Mouse (Mus musculus) cerebellum, adult 9-10 months (tissue): ENCODE data around the gene Slc38a6.

Experiments
- DNase-seq: peaks from one replicate; pipeline ENCODE4 v3.0.0; 2022

The Slc38a6 gene

DNA sequence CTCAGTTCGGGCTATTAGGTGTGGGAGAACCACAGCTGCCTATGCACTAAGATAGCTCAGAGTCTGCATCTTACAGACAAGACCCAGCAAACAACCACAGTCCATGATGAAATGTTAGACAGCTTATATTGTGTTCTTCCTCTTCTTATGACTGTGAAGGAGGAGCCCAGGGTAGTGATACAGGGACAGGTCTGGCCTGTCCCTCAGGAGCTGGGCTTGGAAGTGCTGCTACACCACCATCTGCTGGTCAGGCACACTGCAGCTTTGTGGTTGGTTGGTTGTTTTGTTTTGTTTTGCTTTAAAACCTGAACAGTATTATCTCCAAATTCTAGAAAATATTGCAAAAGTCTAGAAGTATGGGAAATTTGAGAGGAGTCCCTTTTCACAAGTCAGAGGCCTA is 38.2 kb downstream of the Slc38a6 start:
- DNase-seq = no peak

DNA sequence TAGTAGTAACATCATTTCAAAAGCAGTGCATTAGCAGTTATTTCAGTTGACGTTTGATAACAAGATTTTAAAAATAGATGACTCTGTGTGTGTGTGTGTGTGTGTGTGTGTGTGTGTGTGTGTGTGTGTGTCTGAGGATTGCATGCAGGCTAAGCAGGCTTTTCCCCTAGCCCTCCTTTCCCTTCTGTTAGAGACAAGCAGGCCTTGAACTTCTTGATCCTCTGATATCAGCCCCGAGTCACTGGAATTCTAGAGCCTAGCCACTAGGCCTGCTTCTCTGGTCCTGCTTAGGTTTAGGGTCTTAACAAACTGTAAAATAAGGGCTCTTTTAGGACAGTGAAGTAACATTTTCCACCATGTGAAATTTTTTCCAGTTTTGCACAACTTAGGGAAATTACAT is 38.6 kb downstream of the Slc38a6 start:
- no peak for DNase-seq

DNA sequence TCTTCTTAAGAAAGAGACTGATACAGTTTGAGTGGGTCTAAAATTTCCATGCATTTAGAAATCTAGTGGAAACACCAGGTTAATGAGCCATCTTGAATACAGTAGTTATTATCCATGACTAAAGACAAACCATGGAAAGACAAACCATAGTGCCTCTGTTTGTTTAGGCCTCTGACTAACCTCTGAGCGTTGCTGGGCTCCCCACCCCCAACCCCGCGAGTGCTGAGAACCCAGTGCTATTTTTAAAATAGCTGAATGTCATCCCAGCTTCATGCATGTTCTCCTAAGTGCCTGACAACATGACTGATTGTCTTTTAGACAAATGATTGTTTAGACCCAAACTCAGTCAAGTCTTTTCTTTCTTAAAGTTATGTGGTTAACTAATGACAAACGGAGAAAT is 39.0 kb downstream of the Slc38a6 start:
- DNase-seq = no peak

DNA sequence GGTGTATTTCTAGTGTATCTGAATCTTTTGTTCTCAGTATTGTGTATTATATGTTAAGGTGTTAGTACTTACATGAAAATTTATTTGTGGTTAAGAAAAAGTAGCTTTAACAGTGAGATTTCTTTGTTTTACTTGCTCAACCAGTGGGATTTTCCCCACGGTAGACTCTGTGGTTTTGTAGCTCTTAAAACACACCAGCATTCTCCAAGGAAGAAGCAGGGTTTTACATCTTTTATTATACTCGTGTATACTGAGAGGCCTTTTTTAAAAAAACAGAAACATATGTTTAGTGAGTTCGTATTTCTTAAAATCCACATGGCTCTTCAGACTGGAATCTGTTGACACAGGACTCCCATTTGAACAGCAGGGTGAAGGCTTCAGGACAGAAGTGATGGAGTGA is 40.8 kb downstream of the Slc38a6 start:
- no peak for DNase-seq

DNA sequence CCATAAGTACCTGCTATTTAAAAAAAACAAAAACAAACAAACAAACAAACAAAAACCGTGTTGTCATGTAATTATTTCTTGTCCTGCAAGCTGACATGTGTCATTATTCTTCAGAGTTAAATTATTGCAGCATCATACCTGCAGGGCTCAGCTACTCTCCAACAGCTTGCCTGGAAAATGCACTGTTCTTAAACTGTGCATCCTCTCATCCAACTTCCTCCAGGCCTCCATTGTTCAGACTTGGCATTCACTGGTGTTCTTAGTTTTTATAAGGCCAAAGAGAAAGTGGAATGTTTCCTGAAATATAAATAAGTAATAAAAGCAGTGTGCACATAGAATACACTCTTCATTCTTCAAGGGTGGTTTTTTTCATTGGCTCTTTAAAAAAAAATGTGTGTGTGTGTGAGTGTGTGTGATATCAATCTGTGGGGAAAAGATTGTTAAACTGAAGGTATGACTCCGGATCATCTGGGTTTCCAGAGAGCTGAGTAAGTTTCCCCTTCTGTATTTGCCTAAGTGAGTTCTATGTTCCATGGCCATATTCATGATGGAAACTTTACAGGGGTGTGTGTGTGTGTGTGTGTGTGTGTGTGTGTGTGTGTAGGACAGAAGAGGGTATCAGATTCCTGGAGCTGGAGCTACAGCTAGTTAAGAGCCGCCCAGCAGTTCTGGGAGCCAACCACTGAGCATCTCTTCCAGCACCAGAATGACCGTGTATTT is 42.0 kb downstream of the Slc38a6 start:
- DNase-seq = no peak

DNA sequence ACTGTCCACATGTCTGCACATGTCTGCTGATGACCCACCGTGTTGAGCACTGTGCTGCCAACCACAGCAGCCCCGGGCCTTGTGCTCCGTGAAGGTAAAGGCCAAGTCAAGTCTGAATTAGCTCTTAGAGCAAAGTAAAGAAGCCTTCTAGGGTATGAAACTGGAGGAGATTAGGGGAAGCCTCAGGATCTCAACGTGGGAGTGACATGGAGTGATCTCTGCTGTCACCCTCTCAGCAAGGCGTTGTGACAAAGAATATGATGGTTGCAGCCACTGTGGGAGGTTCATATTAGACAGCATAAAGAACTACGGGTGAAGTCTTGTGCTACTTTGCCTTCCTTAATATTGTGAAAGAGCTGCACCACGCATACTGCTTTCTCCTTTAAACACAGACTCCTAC is 43.7 kb downstream of the Slc38a6 start:
- no peak for DNase-seq

DNA sequence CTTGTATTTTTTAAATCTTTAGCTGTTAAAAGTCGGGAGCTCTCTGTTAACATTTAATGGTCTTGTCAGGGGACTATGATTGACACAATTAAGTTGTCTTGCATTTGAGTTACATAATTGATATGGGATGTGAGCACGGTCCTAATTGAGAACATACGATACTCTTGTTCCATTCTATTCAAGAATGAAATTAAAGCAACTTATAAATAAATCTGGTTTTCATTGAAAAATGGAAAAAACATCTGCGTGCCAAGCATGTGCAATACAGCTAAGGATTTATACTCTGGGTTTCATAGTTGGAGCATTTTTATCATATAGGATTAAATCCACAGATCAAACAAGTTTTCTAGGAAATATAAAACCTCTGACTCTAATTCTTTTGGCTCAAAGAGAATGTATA is 46.1 kb downstream of the Slc38a6 start:
- no peak for DNase-seq

DNA sequence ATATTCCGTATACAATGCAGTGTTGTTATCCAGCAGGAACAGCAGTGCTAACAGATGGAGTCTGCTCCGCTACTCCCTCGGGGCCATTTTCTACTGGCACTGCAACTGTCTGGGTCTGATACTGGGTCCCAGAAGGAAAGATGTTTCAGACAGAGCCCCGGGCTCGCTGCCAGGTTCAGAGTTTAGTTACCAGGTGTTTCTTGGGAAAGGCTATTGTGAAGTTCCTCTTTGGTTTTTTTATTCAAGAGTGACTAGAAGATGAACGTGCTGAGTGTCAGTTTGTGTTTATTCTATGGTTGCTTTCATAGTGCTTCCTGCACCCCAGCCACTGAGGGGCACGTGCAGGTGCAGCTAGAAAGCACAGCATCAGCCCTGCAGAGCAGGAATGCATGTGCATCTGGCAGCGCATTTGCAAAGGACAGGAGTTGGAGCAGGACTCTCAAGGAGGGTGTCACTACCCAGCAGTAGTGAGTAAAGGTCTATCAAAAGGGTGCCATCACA is 47.5 kb downstream of the Slc38a6 start:
- no peak for DNase-seq

DNA sequence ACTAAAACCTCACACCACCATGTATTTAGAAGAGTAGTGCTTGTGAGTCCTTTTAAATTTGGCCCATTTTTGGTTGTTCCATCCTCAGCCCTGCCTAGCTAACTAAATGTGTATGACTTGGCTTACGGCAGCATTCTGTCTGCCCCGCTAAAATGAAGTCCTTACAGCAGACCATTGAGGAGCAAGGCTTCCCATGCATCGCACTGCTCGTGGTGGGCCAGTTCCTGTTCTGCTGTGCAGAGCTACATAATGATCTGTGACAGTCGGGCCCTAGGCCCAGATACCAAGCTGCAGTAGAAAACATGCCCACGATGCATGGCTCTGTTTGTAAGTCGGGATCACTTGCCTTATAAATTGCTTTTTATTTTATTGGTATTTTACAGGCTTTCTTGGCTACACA is 50.5 kb downstream of the Slc38a6 start:
- no peak for DNase-seq

DNA sequence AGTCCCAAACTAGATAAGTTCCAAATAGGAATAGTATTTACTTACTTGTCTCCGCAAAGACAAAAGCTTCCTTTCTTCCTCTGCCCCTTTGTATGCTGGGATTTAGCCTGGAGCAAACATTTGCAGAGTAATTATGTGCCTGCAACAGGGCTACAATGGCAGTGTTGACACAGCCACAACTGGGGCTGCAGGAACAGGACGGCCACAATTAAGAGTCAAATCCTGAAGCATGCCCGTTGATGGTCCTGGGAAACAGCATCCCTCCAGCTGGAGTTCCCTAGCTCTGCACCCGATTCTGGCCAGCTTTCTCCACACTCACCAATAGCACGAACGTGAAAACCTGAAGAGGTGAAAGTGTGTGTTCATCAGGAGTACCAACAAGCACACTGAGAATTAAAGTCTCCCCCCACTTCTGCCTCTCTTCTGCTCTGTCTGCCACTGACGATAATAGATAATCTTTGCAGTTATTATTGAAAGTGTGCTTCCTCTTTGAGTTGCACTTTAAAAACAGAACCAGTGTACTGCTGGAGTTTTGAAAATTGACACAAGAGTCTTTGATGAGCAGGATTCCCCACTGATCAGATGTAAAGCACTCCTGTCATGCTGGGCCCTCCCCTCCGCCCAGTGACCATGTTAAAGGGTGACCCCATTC is 54.2 kb downstream of the Slc38a6 start:
- DNase-seq = no peak

DNA sequence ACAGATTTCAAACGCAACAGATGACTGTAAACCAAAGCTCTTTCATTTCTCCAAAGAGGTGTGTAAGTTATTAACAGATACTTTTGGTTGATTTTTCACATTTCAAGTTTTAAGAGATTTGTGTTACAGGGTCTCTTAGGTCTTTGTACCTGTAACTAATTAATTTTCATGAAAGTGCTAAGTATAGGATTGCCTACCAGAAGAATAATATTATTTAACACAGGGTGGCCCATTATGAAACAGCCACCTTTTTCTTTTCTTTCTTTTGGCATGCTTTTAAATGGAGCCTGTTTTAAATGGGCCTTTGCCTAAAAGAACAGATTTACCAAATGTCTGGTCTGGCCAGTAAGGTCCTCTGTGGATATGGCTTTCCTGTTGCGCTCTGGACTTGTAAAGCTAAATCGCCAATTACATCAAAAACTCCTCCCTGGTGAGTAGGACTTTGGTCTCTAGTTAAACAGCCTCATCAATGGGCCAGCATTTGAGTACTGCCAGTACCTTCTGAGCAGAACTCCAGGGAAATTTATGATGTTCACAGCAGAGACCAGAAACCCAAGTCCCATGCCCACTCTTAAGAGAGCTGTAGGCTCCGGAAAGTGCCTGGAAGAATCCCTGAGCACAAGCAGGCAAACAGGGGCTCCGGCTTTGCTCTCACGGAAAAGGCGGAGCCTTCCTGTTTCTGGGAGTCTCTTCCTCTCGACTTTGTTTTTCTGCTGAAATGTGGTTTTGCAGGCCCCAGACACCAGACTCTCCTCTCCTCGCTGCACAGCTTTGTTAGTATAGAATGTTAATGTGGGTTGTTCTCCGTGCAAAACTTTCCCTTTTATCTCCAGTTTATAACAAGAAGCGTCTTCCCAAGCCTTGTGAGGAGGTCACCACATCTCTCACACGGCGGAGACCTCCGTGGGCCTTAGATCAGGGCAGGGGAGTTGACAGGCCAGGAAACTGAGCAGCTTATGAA is 55.4 kb downstream of the Slc38a6 start:
- DNase-seq = no peak

DNA sequence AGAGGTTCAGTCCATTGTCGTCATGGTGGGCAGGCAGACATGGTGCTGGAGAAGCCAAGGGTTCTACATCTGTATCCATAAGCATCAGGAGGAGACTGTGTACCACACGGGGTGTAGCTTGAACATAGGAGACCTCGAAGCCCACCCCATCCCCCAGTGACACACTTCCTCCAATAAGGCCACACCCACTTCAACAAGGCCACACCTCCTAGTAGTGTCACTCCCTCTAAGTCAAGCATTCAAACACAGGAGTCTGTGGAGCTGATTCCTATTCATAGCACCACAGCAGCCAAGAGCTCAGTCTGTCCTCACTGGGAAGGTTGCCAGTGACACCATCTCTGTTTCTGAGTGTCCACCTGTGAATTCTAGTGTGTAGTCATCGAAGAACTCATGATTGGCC is 57.7 kb downstream of the Slc38a6 start:
- DNase-seq = no peak

DNA sequence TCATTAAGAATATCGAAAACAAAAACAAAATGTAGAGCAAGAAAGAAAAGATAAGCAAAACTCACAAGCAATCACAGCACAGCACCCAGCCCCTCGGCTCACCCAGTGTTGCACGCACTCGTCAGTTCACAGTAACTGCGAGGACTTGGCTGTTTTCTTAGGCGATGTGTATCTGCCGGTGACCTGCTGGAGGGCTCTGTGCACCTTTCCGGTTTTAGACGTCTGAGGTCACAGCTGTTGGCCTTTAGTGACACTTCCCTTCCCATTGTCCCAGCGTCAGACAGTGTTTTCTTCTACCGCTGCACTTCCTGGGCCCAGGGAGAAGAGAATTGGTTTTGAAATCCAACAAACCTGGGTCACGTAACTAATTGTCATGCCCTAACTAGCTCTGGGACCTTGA is 58.6 kb downstream of the Slc38a6 start:
- DNase-seq = no peak

DNA sequence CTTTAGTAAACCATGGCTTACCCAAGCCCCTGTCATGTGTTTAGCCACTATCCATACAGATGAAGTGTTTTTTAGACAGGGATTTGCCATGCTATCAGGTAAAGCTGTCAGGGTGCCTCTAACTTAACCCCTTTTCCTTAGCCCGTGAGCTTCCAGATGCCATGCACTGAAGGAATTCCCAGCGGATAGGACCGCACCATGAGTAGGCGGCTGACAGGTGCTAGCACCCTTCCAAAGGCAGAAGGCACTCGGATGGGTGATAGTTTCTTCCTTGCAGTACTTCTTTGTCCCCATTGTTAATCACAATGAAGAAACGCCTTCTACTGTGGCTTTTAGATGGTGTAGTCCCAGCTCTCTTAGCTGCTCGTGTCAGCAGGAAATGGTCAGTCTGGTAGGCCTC is 60.6 kb downstream of the Slc38a6 start:
- DNase-seq = no peak

DNA sequence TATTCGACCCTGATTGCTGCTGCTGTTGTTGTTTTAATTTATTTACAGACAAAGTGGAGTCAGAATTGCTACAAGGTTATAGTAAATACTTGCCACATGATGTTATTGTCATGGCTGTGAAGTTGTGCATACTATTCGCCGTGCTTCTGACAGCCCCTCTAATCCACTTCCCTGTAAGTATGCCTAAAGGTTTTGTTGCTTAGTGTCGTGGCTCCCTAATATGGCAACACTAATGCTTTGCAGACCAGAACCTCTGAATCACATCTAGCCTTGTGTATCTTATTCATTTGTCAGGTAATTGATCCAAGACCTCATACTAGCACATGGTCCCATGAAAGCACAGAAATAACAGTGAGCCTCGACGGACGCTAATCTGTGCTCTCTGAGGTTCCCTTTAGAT is 63.9 kb downstream of the Slc38a6 start:
- no peak for DNase-seq

DNA sequence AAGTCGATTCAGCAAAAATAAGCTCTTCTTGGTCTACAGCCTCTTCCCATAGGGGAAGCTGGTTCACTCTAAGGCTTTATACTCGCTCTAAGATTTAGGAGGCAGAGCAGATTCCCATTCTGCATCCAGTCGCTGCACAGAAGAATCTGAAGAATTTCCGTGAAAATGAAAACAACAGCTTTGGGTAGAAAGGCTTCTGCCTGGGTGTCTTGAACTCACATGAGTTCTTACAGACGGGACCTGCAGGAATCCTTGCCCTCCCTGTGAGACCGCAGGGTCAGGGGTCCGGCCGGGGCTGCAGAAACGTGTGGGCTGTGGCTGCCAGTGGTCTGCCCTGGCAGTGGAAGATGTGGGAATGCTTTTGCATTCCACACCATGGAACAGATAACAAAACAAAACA is 64.4 kb downstream of the Slc38a6 start:
- DNase-seq = no peak

DNA sequence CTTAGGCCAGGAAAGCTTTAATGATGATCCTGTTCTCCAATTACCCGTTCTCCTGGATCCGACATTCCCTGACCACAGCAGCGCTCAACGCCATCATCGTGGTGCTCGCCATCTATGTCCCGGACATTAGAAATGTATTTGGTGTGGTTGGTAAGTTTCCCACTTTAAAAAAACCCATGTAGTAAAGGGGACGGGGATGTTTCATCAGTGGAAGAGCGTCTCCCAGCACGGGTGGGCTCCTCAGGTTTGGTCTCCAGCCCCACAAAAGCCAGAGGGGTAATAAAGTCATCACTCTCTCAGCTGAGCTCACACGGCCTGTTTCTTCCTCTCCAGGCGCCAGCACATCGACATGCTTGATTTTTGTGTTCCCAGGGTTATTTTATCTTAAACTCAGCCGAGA is 65.2 kb downstream of the Slc38a6 start:
- no peak for DNase-seq

DNA sequence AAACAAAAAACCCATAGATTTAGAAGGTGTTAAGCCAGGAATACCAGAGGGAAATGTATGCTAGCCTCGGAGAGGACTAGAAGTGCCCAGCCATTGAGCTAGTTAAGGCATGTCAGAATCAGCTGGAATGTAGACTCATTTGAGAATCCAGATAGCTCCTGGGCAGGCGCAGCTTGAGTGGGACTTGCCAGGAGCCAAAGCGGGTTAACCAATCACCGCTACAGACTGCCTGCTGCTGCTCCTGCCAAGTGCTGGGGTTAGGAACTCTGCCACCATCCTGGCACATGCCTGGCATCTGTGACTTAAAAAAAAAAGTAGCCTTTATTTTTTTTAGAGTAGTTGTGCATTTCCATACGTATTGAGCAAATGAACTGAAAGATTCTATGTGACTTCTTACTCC is 66.8 kb downstream of the Slc38a6 start:
- no peak for DNase-seq

DNA sequence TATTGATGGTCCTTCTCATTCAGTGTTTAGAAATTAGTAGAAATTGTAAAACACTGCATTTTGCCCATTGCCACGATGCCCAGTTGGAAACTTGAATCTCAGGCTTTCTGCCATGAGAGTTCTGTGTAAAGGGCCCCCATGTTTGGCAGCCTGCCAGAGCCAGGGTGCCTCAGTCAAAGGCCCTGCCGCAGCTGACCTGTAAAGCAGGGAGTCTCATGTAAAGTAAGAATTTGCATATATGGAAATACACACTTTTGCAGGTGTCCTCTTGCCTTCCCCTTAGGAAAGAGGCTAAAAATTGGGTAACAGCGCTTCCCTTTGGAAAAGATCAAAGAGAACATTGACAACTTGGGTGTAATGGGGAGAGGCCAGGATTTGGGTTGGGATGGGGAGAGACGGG is 67.9 kb downstream of the Slc38a6 start:
- DNase-seq = no peak

DNA sequence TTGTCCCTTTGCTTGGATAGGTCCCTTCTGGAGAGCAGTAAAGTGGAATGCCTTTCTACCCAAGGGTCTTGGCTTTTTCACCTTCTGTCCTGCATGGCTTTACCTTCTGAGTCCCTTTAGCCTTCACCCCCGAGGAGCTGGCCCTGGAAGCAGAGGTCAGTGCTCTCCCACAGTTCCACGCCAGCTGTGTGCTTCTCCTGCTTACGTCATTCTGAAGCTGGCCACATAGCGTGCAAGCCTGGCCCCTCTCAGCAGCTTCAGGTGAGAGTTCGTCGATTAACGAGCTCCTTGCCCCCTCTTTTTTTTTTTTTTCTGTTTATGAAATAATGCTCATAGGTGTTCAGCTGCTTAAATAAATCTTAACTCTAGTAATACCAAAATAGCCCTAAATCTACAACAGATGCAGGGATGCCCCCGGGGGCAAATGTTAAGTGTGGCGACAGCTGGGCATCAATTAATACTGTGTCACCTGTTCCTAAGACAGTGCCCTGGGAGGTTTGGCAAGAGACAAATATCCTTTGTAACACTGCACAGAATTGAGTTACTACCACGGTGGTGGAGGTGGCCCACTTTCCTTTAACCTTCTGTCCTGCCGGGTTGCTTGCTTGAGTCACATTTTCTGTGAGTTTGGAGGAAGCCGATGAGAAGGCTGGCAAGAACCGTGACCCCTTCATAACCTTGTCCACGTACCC is 68.7 kb downstream of the Slc38a6 start:
- peak; percentile 24 for DNase-seq

DNA sequence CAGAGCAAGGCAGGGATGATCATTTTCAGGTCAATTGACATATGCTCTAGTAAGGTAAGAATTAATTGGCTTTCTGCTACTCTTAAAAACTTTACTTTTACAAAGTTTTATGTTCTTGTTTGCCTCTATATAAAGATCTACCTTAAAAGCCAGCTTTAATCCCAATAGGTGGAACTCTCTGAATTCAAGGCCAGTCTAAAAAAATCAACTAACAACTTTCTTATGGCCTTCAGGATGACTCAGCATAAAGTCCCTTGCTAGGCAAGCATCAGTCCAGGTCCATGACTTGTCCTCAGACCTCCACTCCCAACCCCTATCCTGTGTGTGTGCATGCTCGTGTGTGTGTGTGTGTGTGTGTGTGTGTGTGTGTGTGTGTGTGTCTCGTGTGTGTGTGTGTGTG is 70.1 kb downstream of the Slc38a6 start:
- DNase-seq = no peak

DNA sequence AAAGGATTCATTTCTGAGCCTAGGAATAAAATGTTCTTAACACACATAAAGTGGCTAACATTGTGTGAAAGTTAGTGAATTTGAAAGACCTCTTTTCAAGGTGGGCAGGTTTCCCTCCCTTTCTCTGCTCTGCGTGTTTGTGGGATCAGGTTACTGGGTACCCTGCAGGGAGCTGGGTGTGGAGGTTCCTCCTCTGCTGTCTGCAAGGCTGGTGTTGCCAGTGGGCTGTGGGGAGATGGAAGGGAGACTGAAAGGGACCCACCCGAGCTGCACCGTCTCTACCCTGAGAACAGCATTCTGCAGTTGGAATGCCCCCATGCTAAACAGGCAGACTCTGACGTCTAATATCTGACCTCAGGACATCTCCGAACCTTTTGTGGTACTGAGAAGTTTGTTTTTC is 70.7 kb downstream of the Slc38a6 start:
- DNase-seq = no peak

DNA sequence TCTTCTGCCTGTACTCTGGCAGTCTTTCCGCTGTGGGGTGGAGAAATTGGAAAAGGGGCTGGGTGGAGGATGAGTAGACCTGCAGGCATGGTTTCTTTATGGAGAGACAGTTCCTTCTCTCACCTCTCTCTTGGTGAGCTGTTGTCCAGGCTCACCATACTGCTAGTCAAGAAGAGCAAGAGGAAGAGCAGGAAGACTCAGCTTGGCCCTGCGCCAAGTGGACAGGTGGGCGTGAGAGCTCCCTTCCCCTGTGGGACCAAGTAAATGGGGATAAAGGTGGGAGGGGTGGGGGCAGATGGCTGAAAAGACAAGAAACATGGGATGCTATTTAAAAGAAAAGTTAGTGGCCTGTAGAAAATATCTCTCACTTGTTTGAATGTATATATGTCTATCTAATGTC is 71.2 kb downstream of the Slc38a6 start:
- DNase-seq = no peak
